ENCODE assay signal across 30 mouse cellular contexts in the genomic region with DNA sequence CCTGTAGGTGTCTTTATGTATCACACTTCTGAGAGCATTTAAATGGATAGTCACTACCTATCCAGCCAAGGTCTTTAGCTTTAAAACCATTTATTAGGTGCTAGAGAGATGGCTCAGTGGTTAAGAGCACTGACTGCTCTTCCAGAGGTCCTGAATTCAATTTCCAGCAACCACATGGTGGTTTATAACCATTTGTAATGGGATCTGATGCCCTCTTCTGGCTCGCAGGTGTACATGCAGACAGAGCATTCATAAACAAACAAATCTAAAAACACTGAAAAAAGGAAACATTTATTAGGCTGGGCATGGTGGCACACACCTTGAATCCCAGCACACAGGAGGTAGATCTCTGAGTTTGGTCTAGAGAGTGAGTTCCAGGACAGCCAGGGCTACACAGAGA. TPM values are rescaled to one million over a fixed set of nuclear protein-coding genes. Genes with fewer than 3 reads are reported as not detected.
DNase-seq lines count a peak whose midpoint lies in the region; ATAC-seq and TF ChIP-seq lines count a peak whose summit lies in the region.
"Had no signal": no experiment of that assay in that cellular context is flagged by ENCODE, and none has a peak within 500 bp of the region (broad histone marks: within the 10 kb centered on the region; RNA-seq: fewer than 3 reads in every experiment).

No protein-coding gene starts in this region.

- no peak for DNase-seq in forebrain, postnatal 0 days
- no peak for DNase-seq in kidney, postnatal 0 days (ENCODE audit: low spot score)
- DNase-seq in kidney, postnatal 36 days, result no peak
- DNase-seq in lung, postnatal 0 days (ENCODE audit: low spot score), result no peak
- no peak for DNase-seq in lung, adult 18-20 months
- DNase-seq in cerebellum, postnatal 10 days, result no peak
- DNase-seq: adrenal gland, adult 8-10 months; cerebellum, adult 2 months; cerebellum, postnatal 36 days; embryo, embryonic 11 days; gastrocnemius, postnatal 14 days; heart, adult 11 months; heart, postnatal 36 days; kidney, adult 9 months; kidney, postnatal 25 days; left cerebral cortex, postnatal 4 days; lung, adult 2 months; lung, postnatal 36 days; right cerebral cortex, postnatal 4 days; thymus, postnatal 25 days had no signal

- H3K9ac ChIP-seq in forebrain, postnatal 0 days, result no peak overlapping the region
- H3K9ac ChIP-seq in forebrain, embryonic 15.5 days (replicated peaks), result no peak overlapping the region
- no peak overlapping the region for H3K9ac ChIP-seq in kidney, postnatal 0 days (ENCODE audit: low read depth, low read length)
- H3K9ac ChIP-seq in lung, postnatal 0 days (replicated peaks; ENCODE audit: low read depth), result no peak overlapping the region
- H3K9ac ChIP-seq: embryonic facial prominence, embryonic 13.5 days; forebrain, embryonic 12.5 days; hindbrain, embryonic 14.5 days; limb, embryonic 15.5 days had no signal

- H3K27me3 ChIP-seq in forebrain, postnatal 0 days (ENCODE audit: insufficient read depth, low read length), result no peaks in the 10 kb centered on the region
- H3K27me3 ChIP-seq in forebrain, embryonic 15.5 days, result no peaks in the 10 kb centered on the region
- no peaks in the 10 kb centered on the region for H3K27me3 ChIP-seq in kidney, postnatal 0 days (ENCODE audit: insufficient read depth, low read length)
- no peaks in the 10 kb centered on the region for H3K27me3 ChIP-seq in lung, postnatal 0 days (replicated peaks; ENCODE audit: insufficient read depth, low read length)
- H3K27me3 ChIP-seq: embryonic facial prominence, embryonic 13.5 days; forebrain, embryonic 12.5 days; limb, embryonic 15.5 days had no signal

- 73% methylated on average over 1 of the region's 1 CpGs for WGBS in forebrain, postnatal 0 days
- WGBS in forebrain, embryonic 15.5 days, result 71% methylated on average over 1 of the region's 1 CpGs
- 66% methylated on average over 1 of the region's 1 CpGs for WGBS in kidney, postnatal 0 days
- WGBS in lung, postnatal 0 days, result 62% methylated on average over 1 of the region's 1 CpGs

- peak; percentile 44; the same call in 1 of the 2 replicates for TF ChIP-seq CTCF in forebrain, postnatal 0 days (IDR thresholded peaks at IDR 0.05; ENCODE audit: low read depth)
- TF ChIP-seq CTCF in kidney, postnatal 0 days (IDR thresholded peaks at IDR 0.05; ENCODE audit: low read depth), result peak; percentile 68
- TF ChIP-seq CTCF in lung, postnatal 0 days (IDR thresholded peaks at IDR 0.05), result peak; percentile 63

- H3K9me3 ChIP-seq in forebrain, postnatal 0 days (ENCODE audit: low read length), result no peaks in the 10 kb centered on the region
- H3K9me3 ChIP-seq in forebrain, embryonic 15.5 days, result no peaks in the 10 kb centered on the region
- H3K9me3 ChIP-seq in kidney, postnatal 0 days (replicated peaks; ENCODE audit: low read length), result no peaks in the 10 kb centered on the region
- H3K9me3 ChIP-seq in lung, postnatal 0 days (ENCODE audit: low read length), result no peaks in the 10 kb centered on the region
- H3K9me3 ChIP-seq: embryonic facial prominence, embryonic 13.5 days; forebrain, embryonic 12.5 days; G1E; limb, embryonic 15.5 days had no signal

- H3K36me3 ChIP-seq in forebrain, postnatal 0 days (ENCODE audit: insufficient read depth), result peaks cover 55% of the 10 kb centered on the region
- peaks cover 35% of the 10 kb centered on the region for H3K36me3 ChIP-seq in forebrain, embryonic 15.5 days
- peaks cover 42% of the 10 kb centered on the region; the same call in 1 of the 2 replicates for H3K36me3 ChIP-seq in kidney, postnatal 0 days (ENCODE audit: insufficient read depth, low read length)
- H3K36me3 ChIP-seq in lung, postnatal 0 days (ENCODE audit: insufficient read depth, low read length), result peaks cover 33% of the 10 kb centered on the region

- no peak overlapping the region for H3K27ac ChIP-seq in forebrain, postnatal 0 days (ENCODE audit: low read depth, low read length)
- no peak overlapping the region for H3K27ac ChIP-seq in forebrain, embryonic 15.5 days (replicated peaks)
- H3K27ac ChIP-seq in kidney, postnatal 0 days, result no peak overlapping the region
- H3K27ac ChIP-seq in lung, postnatal 0 days (ENCODE audit: low read length), result no peak overlapping the region
- H3K27ac ChIP-seq: embryonic facial prominence, embryonic 13.5 days; forebrain, embryonic 12.5 days; hindbrain, embryonic 14.5 days; limb, embryonic 15.5 days had no signal

- H3K4me3 ChIP-seq in forebrain, postnatal 0 days (ENCODE audit: low read depth, low read length), result no peak overlapping the region
- H3K4me3 ChIP-seq in forebrain, embryonic 15.5 days, result no peak overlapping the region
- no peak overlapping the region for H3K4me3 ChIP-seq in kidney, postnatal 0 days (replicated peaks; ENCODE audit: low read depth, low read length)
- no peak overlapping the region for H3K4me3 ChIP-seq in lung, postnatal 0 days (ENCODE audit: low read depth, low read length)
- H3K4me3 ChIP-seq: embryonic facial prominence, embryonic 13.5 days; erythroblast, embryonic 14.5 days; forebrain, embryonic 12.5 days; limb, embryonic 15.5 days had no signal

- ATAC-seq in forebrain, postnatal 0 days, result no peak
- ATAC-seq in forebrain, embryonic 15.5 days (replicated peaks), result no peak
- no peak for ATAC-seq in kidney, postnatal 0 days (replicated peaks; ENCODE audit: low FRiP score, low read depth)
- ATAC-seq in lung, postnatal 0 days, result no peak
- ATAC-seq: activated CD4-positive, CD25-positive, alpha-beta regulatory T cell, adult 4 months; CD4-positive, CD25-positive, alpha-beta regulatory T cell, adult 4 months; midbrain, embryonic 16.5 days had no signal

- no peak for TF ChIP-seq EP300 in lung, postnatal 0 days (IDR thresholded peaks at IDR 0.05)

- no peak overlapping the region for H3K4me2 ChIP-seq in forebrain, postnatal 0 days (ENCODE audit: low read depth)
- no peak overlapping the region for H3K4me2 ChIP-seq in forebrain, embryonic 15.5 days (replicated peaks)
- no peak overlapping the region for H3K4me2 ChIP-seq in kidney, postnatal 0 days (ENCODE audit: low read length)
- no peak overlapping the region for H3K4me2 ChIP-seq in lung, postnatal 0 days (replicated peaks; ENCODE audit: low read depth, low read length)
- H3K4me2 ChIP-seq: embryonic facial prominence, embryonic 13.5 days; forebrain, embryonic 12.5 days; hindbrain, embryonic 14.5 days; limb, embryonic 15.5 days had no signal

- no peaks in the 10 kb centered on the region for H3K4me1 ChIP-seq in forebrain, postnatal 0 days (ENCODE audit: insufficient read depth)
- no peaks in the 10 kb centered on the region for H3K4me1 ChIP-seq in forebrain, embryonic 15.5 days
- no peaks in the 10 kb centered on the region for H3K4me1 ChIP-seq in kidney, postnatal 0 days (replicated peaks; ENCODE audit: insufficient read depth, low read length)
- no peaks in the 10 kb centered on the region for H3K4me1 ChIP-seq in lung, postnatal 0 days (ENCODE audit: insufficient read depth, low read depth, low read length)
- H3K4me1 ChIP-seq: embryonic facial prominence, embryonic 13.5 days; forebrain, embryonic 12.5 days; limb, embryonic 15.5 days had no signal

RNA-seq across cellular contexts. Expression of a gene that starts 35.1 kb away (rescaled TPM):
- total RNA-seq in forebrain, postnatal 0 days (2014; rRNA removed), result 41.0 and 41.2 TPM in 2 replicates
- polyA plus RNA-seq in forebrain, postnatal 0 days (2015; fragmentation: Nextera tagmentation; extraction: Ambion mirVana), result 32.0 and 33.7 TPM in 2 replicates
- polyA plus RNA-seq in forebrain, embryonic 15.5 days (2015; fragmentation: Nextera tagmentation; extraction: Ambion mirVana), result 38.7 and 39.6 TPM in 2 replicates
- polyA plus RNA-seq in kidney, postnatal 0 days (2015; fragmentation: Nextera tagmentation; extraction: Ambion mirVana), result 36.2 and 40.9 TPM in 2 replicates
- polyA plus RNA-seq in lung, postnatal 0 days (2015; fragmentation: Nextera tagmentation; extraction: Ambion mirVana), result 41.1 and 44.2 TPM in 2 replicates
